Mouse (Mus musculus): ENCODE data around the gene Traf4.

The Traf4 gene

DNA sequence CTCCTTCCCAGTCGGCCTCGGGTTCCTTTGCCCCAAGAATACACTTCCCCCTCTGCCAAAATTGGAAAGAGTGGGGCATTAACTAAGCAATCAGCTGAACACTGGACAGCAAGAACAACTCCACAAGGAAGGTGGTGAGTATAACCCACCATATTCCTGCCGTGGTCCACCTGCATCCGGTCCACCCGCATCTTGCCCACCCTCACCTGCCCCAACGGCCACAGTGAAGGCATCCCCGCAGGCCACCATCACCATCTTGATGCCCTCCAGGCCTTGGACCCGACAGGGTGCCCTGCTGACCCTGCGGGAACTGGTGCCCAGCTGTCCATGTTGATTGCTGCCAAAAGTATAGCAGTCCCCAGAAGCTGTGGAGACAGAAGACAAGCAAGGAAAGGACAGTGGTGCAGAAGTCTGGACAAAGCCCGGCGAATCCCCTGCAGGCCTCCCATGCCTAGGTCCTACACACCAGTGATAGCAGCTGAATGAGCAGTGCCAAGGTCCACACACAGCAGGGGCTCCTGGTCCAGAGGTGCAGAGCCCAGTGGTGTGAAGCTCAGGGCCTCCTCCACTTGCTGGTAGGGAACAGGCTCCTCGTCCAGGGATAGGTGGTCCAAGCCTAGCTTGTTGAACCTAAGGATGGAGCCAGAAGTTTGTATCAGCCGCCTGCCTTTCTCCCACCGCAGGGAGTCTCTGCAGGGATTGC is 2.0 kb upstream of the Traf4 start:
- no peak for DNase-seq (ENCODE audit: low spot score in 2 of 2)

DNA sequence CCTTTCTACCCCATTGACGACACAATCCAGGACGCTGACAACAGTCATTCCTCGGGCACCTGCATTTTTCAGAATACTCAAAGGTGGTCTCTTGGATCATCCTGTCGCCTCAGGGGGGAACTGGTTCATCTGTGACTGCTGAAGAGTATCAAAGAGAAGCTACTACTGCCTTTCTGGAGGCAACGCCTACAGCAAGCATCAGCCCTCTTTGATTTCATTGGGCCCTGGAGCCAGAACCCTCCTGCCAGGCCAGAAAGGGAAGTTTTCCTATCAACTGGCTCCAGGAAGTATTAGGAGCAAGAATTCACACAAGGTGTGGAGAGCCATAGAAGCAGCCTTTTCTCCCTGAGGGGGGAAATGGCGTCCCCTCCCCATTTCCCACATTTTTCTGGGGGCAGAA is 1.3 kb upstream of the Traf4 start:
- no peak for DNase-seq (ENCODE audit: low spot score in 2 of 2)

DNA sequence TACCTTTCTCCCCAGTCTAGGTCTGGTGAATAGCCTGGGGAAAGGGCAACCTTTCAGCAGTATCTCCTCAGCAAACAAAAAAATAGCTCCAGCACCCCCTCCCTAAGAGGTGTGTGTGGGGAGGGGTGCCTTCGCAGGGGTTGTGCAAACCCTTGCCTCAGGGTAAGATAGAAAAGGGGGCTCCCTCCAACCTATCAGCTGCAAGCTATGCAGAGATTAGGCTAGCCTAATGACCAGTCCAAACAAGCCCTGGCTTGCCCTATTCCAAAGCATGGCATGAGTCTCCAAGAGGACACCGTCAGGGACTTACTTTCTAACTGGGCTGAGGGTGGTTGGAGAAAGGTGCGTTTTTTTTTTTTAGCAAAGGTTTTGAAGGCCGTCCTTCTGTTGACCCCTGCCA is 772 bp upstream of the Traf4 start:
- no peak for DNase-seq (ENCODE audit: low spot score in 2 of 2)

DNA sequence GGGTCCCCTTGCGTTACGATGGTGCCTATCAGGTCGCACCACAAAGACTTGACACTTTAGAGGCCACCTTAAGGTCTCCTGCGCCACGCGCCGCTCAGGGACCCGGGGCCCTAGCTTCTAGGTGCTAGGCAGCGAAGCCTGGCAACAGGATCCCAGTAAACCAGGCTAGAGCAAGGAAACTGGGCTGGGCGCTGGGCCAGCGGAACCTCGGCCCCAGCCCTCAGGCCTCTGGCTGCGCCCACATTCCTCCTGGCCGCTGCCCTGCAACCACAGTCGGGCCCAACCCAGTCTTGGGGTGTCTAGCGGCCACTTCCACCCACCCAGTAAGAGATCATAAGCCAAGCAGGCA is 346 bp upstream of the Traf4 start:
- DNase-seq (ENCODE audit: low spot score in 2 of 2) = no peak

DNA sequence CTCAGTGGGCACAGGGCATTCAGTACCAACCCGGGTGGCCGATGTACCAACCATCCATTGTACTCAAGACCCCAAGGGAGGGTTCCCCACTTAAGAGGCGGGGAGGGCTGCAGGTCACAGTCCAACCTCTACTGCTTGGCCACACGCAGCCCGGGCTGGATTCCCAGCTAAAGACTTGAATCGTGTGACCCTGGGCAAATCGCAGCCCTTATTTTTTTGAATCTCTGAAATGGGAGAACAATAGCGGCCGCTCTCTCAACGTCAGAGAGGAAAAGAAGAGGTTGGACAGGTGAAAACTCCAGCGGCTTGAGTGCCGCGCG is 825 bp downstream of the Traf4 start:
- DNase-seq (ENCODE audit: low spot score in 2 of 2) = no peak

DNA sequence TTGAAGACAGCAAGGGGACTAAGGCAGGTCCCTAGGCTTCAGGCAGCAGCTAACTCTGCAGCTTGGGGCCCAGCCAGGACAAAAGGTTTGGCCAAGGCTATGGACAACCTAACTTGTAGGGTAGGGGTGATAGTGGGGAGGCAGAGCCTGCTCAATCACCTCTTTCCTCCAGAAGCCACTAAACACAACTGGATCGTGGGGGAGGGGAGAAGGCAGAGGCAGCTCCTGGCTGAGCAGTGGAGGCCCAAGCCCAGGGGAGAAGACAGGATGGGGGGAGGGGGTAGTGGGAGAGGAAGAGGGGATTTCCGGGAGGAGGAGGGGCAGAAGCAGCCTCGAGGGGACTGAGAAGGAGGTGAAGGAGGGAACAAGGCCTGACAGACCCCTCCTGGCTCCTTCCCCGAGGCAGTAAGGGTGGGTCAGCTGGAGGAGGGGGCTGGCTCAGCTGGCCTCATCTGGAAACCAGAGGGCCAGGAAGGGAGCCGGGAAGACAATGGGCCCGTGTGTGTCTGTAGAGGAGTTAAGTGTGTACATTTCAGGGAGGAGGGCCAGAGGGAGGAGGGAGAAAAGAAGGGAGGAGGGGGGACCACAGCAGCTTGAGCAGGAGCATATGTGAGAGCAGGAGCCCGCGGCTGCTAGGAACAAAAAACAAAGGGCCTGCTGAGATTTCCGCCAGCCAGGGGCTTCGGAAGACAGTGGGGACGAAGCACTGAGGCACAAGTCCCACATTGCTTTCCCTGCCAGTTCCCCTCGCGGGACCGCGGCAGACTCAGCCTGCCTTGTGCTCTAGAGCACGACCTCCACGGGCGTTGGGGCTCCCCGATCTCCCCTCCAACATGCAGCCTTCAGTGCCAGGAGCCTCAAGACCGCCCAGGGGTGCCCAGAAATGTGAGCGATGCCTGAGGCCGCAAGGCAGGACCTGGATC is 1.4 kb downstream of the Traf4 start:
- DNase-seq (ENCODE audit: low spot score in 2 of 2) = peak; percentile 59 to 68

DNA sequence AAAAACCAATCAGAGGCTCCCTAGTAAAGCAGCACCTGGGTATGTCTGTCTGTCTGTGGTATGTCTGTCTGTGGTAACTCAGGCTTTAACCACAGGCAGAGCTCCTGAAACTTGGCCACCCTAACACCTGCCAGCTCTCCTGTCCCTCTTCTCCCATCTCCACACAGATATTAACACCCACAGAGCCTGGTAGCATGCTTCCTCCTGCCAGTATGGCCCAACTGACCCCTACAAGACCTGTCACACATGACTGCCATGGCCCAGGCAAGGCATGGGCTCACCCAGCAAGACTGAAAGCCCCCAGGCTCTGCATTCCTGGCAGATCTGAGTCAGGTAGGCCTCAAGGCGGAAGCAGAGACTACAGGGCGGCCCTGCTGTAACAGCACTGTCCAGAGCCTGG is 2.3 kb downstream of the Traf4 start:
- DNase-seq (ENCODE audit: low spot score in 2 of 2) = no peak

DNA sequence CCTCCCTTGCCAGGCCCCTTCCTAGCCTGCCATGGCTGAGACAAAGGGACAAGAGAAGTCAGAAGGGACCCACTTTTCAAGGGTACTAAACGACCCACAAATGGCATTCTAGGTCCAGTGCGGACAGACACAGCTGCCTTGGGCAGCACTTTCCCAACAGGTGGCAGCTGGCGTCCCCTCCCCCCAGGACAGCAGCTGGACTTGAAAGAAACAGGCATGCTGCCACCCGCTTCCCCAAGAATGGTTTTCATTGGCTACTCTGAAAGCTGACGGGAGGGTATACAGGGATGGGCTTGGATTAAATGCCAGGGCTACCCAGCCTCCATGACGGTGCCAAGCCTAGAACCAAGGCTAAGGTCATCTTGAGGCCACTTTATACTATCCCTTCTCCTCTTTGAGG is 2.9 kb downstream of the Traf4 start:
- DNase-seq (ENCODE audit: low spot score in 2 of 2) = no peak

DNA sequence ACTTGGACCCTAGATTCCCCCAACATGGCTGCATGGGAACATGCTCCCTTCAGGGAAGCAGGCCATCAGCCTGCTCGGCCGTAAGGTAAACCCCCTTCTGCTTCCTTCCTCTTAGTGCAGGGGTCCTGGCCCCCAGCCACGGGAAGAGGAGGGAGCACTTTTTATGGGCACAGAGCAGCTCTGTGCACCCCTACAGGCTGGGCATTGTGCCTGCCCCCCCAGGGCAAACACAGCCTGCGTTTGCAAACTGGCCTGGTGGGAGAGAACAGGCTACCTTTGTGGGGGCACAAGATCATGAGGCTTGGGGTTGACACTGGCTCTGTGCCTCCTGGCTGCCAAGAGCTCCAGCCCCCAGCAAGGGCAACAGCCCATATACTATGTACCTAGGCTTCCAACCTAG is 3.4 kb downstream of the Traf4 start:
- no peak for DNase-seq (ENCODE audit: low spot score in 2 of 2)

DNA sequence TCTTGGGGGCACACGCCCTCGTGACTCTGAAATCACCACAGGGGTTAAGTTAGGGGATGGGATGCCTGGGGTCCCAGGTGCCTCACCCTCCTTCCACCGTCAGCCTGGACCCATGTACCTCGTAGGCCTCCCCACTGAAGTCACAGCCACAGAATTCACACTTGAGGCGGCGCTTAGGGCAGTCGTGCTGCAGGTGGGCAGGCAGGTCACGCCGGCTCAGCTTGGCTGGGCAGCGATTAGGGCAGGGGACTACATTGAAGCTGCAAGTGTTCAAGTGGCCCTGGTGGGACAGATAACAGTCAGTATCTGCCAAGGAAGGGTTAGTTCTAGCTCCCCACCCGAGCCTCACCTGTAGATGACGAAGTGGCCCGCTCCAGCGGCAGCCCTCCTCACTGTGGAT is 4.2 kb downstream of the Traf4 start:
- DNase-seq (ENCODE audit: low spot score in 2 of 2) = no peak

DNA sequence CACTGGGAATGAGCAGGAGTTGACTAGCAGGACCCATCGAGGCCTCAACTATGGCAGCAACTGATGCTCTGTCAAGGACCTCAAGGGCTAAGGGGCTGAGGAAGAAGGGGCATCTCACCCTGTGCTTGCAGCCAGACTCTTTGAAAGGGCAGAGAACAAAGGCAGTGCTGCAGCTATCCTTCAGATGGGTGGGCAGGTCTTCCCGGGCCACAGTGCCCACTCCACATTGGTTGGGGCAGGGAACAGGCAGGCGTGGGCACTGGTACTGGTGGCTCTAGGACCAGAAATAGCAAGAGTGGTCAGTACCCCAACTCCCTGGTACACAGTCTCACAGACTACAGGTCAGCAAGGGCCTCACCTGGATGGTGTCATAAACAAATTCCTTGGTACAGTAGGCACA is 4.7 kb downstream of the Traf4 start:
- DNase-seq (ENCODE audit: low spot score in 2 of 2) = no peak

DNA sequence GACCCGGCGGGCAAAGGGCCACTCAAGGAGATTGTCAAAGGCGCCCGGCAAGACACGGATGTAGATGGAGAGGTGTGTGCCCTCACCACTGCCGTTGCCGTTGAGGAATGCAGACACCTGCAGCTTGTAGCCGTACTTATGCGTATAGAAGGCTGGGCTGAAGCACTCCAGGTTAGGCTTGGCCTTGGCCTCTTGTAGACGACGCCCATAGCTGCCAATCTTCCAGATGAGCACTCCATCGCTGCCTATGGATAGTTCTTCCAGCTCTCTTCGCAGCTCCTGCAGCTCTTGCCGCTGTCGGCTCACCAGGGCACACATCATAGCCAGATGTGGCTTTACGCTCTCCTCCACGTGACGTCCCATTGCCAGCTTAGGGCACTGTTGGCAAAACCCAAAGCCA is 5.2 kb downstream of the Traf4 start:
- DNase-seq (ENCODE audit: low spot score in 2 of 2) = no peak

DNA sequence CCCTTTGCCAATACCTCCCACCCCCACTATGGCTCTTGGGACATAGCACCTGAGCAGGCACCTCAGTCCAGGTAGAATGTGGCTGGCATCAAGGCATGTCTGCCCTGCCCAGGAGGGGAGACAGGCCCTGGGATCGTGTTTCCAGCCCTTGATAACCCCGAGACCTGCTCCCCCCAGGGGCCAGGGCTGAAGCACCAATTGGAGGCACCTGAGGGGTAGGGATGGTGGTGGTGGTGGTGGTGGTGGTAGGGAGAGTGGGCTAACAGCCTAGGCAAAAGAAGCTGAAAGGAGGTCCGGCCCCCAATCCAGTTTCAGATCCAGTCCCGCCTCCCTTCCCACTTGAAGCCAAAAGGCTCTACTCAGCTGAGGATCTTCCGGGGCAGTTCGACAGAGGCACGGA is 5.8 kb downstream of the Traf4 start:
- no peak for DNase-seq (ENCODE audit: low spot score in 2 of 2)

DNA sequence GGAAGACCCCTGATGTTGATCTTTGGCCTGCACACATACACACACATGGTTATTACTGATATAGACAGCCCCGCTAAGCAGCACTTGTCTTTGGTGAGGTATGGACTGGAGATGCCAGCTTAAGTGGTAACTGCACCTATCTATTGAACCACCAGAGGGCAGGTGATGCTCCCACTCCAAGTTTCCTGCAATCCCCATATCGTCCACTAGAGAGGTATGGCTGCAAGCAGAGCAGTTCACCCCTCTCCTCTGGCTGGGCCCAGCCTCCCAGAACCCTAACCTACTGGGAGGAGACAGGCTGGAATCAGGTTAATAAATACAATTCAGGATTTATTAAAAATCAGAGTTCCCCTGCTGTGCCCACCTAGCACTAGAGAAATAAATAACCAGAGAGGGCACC is 6.3 kb downstream of the Traf4 start:
- peak; percentile 70 to 81 for DNase-seq (ENCODE audit: low spot score in 2 of 2)

DNA sequence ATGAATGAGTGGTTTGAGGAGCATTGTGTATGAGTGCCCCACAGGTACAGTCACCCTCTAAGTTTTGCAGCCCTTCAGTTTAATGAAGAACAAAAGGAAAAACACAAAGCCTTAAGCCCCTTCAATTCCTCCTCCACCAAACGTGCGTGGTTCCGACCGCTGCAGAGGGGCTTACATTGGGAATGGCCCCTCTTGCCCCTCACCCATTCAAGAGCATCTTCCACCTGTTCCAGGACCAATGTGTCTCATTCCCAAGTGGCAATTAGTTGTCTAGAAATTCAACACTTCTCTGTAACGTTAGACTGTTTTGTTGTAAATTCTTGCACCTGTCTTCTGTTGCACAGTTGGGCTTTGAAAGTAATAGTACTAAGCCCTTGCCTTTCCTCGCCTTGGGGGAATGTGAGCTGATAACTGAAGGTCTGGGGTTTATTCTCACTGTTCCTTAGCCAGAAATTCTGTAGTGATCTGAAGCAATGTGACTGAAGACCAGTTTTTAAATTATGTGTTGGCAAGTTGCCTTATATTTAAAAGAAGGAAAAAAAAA is 9.2 kb downstream of the Traf4 start:
- DNase-seq (ENCODE audit: low spot score in 2 of 2) = no peak

DNA sequence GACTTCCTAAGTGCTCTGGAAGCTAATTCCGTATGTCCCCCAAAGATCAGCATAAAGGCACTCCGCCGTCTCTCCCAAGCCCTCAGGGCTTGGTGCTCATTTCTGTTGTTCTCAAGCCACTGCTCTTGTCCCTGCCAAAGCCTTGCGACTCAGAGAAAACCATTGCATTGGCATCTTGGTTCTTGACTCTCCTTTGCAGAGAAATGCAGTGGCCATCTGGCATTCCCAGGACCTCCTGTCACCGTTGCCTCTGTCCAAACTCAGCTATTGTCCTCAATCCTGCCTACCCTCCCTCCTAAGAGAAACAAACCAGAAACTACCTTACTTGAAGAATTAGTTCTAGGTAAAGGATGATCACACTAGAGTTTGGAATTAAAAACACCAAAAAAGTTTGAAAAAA is 9.7 kb downstream of the Traf4 start:
- no peak for DNase-seq (ENCODE audit: low spot score in 2 of 2)

DNA sequence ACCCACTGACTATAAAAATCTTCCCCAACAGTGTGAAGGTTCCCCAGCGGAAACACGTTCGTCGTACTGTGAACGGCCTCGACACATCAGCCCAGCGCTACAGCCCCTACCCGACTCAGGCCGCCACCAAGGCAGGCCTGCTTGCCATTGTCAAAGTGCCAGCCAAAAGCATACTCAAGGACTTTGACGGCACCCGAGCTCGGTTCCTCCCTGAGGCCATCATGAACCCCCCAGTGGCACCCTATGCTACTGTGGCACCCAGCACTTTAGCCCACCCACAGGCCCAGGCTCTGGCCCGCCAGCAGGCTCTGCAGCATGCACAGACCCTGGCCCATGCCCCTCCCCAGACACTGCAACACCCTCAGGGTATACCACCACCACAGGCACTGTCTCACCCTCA is 11.6 kb downstream of the Traf4 start:
- no peak for DNase-seq (ENCODE audit: low spot score in 2 of 2)

DNA sequence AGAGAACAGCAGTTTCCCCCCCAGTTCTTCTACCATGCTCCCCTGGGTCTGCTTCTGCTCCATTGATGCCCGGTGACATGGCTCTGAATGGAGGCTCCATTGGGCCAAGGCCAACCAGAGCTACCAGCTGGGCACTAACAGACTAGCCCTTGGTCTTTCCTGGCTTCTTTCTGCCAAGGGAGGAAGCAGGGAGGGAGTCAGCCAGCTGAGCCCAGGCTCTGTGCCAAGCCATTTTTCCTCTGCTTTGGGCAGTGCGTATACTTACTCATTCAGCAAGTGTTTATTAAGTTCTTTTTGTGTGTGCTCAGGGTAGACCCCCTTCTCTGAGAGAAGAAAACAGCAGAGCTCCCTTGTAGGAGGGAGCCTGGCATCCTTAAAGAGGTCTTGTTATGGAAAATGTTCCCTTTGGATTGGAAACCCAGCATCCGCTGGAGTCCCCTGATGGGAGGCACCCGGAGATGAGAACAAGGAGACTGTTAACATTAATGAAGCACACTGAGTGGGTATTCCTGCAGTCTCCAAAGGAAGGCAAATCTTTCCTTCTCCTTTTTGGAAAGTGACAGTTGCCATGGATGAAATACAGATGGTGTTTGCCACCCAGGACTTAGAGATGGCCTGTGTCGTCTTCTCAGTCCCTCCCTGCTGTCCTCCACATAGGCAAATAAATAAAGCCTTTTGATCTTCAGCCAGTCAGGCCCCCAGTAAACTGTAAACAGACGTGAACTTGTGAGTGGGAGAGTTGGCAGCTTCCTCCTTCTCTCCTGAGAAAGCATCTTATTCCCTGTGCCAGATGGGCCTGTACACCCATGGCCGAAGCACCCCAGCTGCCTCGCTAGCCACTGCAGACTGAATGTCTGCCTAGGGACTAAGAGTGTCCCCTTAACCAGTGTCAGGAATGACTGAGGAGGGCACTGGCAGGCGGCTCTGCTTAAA is 12.8 kb downstream of the Traf4 start:
- DNase-seq (ENCODE audit: low spot score in 2 of 2) = peak; percentile 56 to 74

DNA sequence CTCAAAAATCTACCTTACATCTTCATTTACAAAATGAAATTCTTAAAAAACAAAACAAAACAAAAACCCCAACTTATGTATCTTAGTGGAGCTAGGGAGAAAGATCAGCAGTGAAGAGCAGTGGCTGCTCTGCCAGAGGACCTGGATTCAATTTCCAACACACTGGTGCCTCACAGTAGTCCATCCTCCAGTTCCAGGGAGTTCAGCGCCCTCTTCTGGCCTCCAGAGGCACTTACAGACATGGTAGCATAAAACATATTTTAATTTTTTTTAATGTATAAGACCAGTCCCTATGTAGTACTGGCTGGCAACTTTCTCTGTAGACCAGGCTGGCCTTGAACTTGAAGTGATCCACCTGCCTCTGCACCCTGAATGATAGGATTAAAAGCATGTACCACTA is 14.2 kb downstream of the Traf4 start:
- no peak for DNase-seq (ENCODE audit: low spot score in 2 of 2)

DNA sequence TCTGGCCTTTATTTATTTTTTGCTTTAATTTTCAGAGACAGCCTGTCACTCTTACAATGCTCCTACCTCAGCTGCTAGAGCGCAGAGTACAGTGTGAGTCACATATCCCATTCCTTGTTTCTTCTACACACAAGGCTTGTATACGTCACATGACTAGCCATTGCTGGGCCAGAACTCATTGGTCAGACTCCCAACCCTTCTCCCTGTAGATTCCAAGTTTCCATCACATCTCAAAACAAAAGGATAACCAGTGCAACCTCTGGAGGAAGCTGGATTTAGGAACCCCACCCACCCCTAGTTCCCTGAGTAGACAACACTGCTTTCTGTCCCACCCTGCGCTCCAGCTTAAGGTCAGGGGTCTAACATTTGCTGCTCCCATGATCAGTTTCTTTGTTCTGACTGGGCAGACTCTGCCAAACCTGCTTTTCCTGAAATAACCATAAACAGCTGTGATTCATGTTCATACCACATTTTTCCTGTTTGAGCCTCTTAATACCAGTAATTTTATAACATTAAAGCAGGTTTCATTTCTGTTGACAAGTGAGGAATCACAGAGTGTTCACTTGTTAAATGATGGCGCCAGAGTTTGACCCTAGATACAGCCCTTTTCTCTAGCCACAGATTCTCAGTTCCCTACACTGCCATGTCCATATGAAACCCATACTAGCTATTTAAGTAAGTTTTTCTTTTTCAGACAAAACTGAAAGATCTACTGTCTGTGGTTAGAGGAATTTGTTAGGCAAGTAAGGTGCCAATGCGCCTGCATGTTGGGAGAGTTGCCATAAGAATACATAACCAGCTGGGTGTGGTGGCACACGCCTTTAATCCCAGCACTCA is 18.5 kb downstream of the Traf4 start:
- DNase-seq (ENCODE audit: low spot score in 2 of 2) = peak; percentile 58 to 59

DNA sequence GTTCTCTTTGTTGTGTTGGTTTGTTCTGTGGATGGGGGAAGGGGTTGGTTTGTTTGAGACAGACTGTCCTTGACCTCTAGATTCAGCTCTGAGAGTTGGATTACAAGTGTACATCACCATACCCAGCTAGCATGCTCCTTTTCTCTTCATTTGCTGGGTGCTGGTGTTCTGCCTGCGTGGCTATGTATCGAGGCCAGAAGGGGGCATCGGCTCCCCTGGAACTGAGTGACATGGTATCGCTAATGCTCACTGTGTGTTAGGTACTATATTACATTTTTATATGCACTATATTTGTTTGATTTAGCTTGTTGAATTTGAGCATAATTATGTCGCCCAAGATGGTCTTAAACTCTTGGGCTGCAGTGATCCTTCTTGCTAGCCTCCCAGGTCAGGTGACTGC is 19.2 kb downstream of the Traf4 start:
- DNase-seq (ENCODE audit: low spot score in 2 of 2) = no peak

All from heart, adult 9 months (tissue).